Mouse (Mus musculus) inflammation-experienced regulatory T-cells, adult 6 months (primary cell): ENCODE data around the gene Ndufs2. TPM values are rescaled to one million over a fixed set of nuclear protein-coding genes. Genes with fewer than 3 reads are reported as not detected.
A peak's percentile ranks its signal among the peaks of the same experiment; 100 is the strongest.

ENCODE experiments used
- ATAC-seq: one replicate; pipeline ENCODE4 v1.8.0; 2017
- polyA plus RNA-seq, 3 experiments: library from polyadenylated mRNA; unstranded; fragments of 100-300 nt; shearing (Covaris generic); gene quantifications; one replicate each; pipeline ENCODE4 v1.2.1; 2017

Ndufs2 gene
- 100 to 1,000 TPM; 106 to 120 (median 119) TPM for polyA plus RNA-seq

DNA sequence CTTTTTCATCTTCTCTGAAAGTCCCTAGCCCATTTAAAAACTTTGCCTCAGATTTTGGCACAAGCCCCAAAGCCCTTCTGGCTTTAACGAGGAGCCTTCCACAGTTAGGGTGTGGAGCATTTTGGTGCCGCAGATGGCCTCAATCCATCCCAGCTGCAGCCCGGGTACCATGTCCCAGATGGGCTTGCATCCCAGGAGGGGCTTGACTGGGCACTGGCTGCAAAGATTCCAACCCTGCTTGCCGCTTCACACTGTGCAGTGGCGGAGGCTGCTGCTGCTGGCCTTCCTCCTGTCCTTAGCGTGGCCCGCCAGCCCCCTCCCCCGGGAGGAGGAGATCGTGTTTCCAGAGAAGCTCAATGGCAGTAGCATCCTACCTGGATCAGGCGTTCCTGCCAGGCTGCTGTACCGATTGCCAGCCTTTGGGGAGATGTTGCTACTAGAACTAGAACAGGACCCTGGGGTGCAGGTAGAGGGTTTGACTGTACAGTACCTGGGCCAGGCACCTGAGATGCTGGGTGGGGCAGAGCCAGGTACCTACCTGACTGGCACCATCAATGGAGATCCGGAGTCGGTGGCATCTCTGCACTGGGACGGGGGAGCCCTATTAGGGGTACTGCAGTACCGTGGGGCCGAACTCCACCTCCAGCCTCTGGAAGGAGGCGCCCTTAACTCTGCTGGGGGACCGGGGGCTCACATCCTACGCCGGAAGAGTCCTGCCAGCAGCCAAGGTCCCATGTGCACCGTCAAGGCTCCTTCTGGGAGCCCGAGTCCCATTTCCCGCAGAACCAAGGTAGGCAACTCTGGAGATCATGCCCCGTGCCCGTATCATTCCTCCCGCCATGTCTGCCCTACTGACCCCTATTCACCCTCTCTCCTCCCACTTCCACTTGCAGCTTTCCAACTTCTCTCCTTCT, at the start of gene Ndufs2:
TSS of gene Ndufs2 (minus strand) at position 709 of the 914 bp plus-strand sequence.
- ATAC-seq = no peak

DNA sequence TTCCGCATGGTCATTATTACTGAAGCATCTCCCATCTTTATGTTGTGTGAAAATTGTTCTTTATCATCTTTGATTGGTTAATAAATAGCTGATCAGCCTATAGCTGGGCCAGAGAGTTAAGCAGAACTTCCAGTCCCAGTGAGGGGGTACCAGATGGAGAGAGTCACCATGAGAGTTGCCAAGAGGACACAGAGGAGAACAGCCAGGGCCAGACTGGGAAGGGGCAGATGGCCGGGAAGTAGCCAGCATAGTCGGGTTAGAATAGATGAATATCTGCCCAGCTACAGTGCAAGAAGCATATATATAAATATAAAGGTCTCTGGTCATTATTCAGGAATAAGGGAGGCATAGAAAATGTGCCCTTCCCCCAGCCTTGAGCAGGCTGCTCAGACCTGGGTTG, 47.0 kb upstream of the Ndufs2 start:
- no peak for ATAC-seq

DNA sequence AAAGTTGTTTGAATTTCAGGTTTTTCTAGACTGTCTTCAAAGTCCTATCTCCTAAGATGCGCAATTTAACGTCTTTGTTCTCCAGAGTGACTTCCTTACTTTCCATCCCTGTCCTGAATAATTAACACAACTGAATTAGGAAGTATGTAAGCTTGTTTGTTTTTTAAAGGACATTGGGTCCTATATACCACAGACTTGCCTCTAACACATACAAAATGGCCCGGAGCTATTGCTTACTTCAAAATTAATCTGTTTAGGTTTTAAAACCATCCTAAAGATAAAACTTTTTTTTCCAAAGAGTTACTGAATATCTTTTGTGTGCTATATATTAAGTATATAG, 43.8 kb upstream of the Ndufs2 start:
- ATAC-seq = peak; percentile 32

DNA sequence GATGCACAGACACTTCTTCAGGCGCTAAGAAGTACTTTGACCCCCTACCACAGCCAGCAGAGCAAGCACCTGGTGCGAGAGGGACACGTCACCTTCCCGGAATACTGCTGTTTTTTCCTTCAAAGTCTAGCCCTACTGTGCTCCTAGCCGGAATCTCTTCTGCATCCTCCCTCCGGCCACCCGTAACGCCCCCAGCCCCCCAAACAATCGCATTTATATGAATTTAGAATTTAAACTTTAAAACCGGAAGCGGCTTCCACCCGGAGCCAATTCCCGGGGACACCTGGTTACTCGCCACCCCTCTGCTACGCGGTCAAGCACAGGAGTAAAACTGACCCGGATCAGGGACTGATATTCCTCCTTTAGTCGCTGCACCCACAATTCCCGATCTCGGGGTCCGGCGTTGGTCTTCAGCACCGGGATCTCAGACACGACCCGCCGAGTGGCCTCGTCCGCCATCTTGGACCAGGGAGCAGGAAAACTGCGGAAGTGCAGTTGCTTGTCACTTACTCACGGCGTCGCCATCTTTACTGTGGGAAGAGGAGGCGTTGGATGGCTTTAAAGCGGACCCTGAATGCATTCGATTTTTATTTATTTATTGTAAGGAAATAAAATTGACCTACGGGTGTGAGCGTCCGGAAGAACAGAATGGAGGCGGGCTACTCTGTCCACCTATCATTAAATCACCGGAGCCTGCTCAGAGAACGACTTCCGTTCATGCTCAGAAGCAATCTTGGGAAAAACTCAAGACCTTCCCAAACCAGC, 43.3 kb upstream of the Ndufs2 start, which contains the start of gene Ufc1:
TSS of gene Ufc1 (minus strand) at position 727 of the 765 bp plus-strand sequence.
- ATAC-seq = peak; percentile 88

DNA sequence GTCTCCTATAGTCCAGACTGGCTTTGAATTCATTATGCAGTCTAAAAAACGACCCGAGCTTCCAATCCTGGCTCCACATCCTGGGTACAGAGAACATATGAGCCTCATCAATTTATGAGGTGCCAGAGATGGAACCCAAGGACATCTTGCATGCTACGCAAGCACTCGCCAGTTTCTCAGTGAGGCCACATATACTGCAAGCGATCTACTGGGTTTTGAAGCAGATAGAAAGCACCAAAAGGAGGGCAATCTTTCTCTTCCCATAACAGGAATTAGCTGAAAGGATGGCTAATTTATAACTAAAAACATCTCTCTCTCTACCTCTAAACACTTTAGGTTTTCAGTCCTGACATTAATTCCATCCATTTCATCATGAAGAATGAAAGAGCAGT, 42.7 kb upstream of the Ndufs2 start:
- no peak for ATAC-seq

DNA sequence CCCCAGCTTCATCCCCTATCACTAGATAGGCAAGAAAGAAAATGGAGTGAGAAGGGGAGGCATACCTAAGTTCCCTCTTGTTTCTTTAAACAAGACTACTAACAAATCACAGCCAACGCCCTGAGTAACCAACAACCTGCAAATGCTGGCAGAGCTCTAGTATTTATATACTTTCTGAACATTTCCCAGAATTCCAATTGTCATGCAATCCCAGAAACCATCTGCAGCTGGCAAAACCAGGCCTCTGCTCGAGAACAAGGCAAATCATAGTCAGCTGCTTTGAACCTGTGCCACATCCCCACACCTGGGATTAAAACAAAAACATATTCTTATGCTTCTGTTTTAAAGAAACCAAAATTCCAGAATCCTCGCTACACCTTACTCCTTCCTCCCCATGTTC, 42.2 kb upstream of the Ndufs2 start:
- no peak for ATAC-seq

DNA sequence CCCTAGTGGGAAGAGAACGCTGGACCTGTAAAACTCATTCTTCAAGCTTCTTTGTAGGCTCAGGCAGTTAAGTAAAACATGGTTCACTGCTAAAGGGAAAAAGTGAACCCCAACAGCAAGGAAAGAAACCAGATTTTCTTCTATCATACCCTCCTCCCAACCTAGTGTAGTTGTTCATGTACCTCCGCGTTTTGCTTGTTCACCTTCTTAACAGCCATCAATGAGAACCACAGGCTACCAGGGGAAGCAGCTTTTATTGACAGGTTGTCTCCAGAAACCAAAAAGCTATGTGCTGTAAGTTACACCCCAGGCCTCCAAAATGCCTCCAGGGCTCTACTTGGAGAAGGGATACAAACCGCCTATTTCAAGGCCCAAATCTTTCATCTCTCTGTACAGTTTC, 37.1 kb upstream of the Ndufs2 start:
- no peak for ATAC-seq

DNA sequence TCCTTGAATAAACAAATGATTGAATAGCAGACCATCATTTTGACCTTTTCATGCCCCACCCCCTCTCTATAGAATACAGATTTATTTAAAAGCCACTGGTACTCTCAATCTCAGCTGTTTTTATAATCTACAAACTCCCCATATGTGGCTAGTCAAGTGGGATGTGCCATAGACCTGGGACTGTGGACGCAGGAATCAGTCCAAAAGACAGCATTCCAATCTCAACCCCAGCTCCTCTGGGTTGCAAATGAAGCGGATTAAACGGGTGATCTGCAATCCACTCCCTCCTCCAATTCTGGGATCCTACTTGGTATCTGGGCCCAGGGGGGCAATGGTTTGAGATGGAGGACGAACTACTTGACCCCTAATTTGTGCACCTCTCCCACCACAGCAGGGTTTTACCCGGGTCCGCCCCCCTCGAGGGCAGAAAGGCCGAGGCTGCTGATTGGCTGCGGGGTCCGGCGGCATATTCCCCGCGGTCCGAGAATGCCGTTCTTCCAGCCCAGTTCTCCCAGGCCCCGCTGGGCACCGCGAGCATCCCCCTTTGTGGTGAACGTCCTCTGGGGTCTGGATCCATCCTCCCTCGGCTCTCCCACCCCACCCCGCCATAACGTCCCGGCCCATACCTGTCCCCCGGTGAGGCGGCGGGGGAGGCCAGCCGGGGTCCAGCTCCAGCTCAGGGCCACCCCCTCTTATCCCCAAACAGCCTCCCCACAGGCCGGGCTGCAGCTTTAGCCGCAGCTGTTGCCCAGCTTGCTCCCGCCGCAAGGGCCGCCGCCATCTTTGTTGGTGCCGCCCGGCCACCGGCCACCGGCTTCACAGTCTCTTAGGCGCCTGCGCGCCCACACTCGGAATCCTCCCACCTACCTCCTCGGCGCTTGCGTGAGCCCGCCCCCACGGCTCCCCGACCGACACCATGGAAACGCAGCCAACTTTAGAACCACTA, 36.2 kb upstream of the Ndufs2 start, which contains the start of gene Usp21:
TSS of gene Usp21 (minus strand) at position 856 of the 946 bp plus-strand sequence.
- peak; percentile 99 for ATAC-seq

DNA sequence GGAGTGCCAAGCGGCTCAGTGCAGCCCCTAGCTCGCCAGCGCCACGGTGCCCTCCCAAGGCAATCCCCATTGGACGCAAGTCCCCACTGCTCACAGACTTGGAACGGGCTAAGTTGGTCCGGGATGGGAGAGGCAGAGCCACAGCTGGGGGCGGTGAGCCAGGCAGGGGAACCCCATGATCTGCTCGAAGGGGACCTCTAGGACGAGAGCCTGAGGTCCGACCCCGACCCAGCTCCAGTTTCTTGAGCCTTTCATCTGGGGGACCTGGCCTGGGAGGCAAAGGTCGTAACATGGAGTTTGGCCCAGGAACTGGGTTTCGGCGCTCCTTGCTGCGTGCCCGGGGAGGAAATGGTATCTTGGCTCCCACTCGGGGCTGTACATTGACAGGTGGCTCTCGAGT, 35.3 kb upstream of the Ndufs2 start:
- no peak for ATAC-seq

DNA sequence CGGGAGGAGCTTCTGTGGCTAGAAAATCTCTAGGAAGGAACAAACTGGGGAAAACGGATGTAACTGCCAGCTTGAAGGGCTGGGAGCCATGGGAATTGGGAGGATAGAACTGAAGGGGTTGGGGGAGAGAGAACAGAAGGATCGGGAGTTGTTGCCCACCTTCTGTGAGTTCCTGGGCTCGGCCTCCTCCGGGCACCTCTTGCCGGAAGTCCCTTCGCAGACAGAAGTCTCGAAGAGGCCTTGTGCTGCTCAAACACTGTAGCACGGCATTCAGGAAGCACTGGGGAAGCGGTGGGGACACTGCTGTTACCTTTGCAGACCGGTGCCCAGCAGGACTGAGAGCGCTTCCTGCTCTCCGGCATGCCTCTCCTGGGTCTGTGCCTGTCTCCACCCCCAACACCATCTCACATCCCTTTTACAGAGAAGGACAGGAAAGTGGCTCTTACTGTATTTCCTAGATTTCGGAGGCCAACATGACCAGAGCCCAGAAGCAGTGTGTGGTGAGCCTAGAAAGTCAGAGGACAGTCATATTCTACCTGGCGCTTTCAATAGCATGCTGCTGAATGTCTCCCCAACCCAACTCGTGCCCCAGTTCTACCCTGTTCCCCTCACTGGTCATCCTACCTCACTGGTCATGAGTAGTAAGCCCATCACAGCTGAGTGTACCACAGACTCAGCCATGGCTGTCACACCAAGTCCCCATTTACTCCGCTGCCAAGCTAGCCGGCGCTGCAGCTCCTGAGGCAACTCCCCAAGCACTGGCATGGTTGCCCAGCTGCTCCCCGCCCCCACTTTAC, 34.1 kb upstream of the Ndufs2 start:
- no peak for ATAC-seq

DNA sequence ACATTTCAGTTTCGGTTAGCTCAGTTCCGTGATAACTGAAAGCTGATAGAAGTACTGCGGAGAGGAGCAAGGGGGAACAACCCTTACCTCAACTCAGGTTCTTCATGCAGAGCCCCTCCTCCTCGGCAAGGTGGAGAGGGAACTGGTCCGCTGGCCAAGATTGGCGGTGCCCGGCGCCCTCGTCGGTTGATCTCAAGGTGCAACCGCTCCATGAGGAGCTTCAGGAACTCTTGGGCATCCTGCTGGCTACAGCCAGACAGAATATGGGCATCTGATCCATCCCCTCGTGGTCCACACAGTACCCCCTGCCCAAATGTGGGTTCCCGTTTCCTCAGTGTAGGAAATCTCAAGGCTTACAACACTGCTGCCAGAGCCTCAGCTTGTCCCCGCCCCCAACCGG, 33.3 kb upstream of the Ndufs2 start:
- no peak for ATAC-seq

DNA sequence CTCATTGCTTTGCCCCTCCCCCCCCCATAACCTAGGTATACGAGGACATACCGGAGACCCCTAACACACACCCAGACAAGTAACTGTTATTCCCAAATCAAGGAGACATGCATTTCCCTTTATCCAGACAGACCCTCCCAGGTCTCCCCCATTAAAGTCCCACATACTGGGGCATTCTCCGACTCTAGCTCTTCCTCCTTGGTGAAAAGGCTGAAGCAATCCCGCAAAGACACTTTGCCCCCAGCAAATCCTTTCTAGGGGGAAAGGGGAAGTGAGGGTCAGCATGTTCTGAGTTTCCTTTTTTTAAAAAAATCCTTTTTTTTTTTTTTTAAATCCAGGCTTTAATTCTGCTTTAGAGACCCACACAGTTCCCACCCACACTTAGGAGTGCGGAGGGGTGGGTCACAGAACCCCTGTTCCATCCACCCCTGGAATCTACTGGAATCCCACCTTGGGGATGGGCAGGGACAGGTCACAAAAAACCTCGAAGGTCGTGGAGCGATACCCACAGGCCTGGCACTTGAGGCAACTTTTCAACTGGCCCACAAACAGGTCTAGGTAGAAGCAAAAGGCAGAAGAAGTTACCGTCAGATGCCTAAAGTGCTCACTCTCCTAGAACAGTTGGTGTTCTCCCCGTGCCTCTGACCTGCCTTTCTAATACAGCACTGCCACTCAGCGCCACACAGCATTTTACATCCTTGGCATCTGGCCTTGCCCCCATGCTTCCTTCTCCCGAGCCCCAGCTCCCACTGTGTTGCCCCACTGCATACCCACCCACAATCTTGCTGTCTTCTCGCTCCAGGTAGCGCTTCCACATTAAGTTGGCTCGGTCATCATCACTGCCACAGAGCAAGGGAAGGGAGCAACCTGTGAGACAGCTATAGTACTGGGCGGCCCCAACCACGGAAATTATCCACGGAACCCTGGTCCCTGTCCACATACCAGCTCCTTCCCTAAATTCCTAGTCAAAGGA, 32.3 kb upstream of the Ndufs2 start:
- no peak for ATAC-seq

DNA sequence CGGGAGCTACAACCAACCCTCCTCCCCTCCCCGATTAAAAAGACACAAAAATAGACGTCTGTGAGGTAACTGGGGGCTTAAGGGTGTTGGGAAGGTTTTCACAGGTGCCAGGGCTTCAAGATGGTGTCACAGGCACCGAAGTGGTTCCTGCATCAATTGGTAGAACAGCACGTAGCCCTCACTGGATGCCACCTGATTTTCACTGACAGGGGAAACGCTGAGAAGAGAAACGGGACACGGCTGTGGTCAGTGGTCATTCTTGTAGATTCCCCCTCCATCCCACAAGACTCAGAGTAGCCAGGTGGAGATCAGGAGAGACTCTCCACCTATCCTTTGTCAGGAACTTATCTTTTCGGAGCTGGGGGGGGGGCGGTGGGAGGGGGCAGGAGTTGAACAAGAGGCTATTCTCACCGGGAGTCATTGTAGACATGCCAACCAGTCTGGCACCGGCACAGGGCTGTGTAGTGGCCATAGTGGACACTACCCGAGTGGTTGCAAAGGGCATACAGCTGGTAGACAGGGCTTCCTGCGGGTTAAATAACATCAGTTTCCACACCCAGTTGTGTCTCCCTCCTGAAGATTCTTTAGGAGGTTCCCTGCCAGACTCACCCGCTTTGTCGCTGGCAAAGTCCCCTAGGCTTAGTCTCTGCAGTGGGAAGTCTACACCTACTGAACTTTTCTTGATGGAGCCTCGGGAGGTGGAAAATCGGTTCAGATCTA, 31.1 kb upstream of the Ndufs2 start:
- ATAC-seq = no peak

DNA sequence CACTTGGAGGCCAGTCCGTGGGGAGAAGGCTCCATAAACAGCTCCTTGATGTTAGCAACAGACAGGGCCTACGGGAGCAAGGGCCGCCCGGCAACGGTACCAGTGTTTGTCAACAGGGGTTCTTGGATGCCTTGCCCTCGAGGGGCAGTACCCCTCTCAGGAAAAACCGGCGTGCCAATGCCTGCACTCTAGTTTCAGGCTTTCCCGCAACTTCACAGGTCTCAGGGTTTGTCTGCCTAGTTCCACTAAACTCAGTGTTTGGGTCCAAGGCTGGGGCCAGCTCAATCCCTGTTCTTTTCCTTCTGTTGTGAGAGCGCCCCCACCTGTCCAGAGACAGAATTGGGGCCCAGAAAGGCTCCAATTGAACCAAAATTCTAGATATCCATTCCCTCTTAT, 30.3 kb upstream of the Ndufs2 start:
- peak; percentile 37 for ATAC-seq

DNA sequence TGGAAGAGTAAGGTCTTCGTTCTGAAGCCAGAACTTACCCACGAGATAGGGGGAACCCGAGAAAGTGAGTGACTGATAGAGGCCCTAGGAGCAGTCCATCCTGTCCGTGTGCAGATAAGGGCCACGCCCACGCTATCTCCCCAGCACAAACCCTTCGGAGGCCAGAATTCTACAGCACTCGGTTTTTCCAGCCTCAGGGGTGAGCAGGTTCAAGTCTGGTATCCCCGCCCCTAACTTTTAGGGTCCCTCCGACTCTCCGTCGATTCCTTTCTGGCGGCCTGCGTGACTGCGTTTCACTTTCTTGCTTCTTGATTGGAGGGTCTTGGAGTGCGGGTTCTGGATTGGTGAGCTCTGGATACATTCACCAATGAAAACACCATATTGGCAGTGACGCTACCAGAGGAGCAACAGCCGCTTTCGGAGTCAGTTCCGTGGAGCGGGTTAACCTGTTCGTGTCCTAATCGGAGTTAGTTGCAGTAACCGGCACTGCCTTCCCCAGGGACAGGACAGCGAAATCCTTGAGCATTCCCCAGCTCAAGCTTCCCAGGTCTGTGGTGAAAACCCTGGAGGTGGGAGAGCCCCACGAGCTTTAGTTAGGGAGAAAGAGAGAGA, 29.8 kb upstream of the Ndufs2 start, which contains the start of gene Ppox:
TSS of gene Ppox (minus strand) at position 271 of the 612 bp plus-strand sequence.
- ATAC-seq = peak; percentile 99

DNA sequence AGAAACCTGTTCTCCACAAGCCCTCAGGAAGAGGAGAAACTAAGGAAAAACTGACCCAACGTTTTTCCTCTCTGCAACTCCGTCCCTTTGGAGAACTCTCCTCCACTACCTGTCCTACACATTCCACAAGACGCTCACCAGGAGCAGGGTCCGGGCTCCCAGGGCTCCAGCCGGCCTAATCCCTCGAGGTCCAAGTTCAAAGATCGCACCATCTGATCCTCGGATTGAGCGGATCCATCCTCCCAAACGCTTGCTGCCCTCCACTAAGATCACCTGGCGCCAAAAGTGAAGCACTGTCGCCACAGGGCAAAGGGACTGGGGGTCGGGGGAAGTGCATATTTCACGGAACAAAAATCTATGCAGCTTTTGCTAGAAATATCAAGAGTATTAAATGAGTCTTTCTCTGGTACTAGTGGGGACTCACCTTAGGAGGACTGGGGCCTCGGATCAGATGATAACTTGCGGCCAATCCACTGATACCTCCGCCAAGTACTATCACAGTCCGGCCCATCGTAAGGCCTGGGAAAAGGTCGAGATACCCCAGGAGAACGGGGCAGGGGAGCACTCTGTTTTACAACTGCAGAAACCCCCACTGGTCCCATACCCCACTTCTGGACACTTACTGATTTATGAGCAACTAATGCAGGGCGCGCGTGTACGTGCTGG, 29.2 kb upstream of the Ndufs2 start:
- no peak for ATAC-seq

DNA sequence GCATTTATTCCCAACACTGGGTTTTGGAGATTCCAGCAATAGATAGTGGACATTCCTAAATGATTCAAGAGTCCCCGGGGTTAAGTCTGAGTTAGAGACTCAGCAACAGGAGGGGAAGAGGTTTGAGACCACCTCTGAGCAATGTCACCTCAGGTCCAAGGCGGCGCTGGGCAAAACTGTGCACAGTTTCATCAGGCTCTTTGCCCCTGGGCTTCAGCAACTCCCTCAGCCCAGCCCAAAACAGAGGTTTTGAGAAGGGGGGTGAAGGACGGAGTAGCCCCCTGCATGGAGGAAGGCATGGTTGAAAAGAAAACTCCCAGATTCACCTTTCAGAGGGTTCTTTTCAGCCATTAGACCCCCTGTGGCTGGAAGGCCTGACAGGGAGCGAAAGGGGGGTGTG, 28.5 kb upstream of the Ndufs2 start:
- no peak for ATAC-seq

DNA sequence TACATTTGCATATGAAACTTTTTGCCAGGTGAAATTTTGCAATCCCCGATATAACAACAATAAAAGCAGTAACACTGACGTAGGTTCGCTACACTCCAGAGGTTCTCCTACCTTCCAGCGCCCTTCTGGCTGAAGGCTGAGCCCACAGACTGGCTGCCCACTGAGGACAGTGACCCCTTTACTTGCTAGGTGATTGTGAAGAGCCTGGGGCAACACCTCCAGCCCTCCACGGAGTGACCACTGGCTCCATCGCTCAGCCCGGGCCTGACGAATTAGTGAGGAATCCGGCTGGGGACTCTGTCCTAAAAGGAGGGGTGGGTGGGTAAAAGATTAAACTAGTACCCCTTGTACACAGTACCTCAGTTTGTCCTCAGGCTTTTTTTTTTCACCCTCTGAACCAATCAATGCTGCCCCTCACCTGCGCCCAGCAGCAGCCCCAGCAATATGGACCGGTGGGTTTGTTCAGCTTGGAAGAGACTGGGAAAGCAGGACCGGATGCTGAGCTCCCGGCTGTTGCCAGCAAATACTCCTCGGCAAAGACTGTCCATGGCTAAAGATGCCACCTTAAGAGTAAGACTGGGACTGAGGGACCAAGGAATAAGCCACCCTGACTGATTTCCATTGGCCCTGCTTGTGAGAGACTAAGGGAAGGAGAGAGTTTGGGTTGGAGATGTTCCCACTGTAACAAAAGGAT, 28.0 kb upstream of the Ndufs2 start:
- no peak for ATAC-seq
